Mouse (Mus musculus): ENCODE measurements around the gene Alkbh7. TPM values are rescaled to one million over a fixed set of nuclear protein-coding genes. Genes with fewer than 3 reads are reported as not detected.

Gene Alkbh7
- polyA plus RNA-seq, 1 experiment from 2014 or later, result 41.3 TPM

- H3K4me3 ChIP-seq (ENCODE audit: low read length), result no peak overlapping the region
- no peaks in the 10 kb centered on the region for H3K9me3 ChIP-seq (ENCODE audit: control insufficient read depth, low read length)
- no peaks in the 10 kb centered on the region; the same call in 1 of the 2 replicates for H3K27me3 ChIP-seq (ENCODE audit: control insufficient read depth, insufficient read depth, low read depth, low read length)
- H3K27ac ChIP-seq (ENCODE audit: low read length), result no peak overlapping the region
- no peaks in the 10 kb centered on the region for H3K4me1 ChIP-seq (replicated peaks; ENCODE audit: control insufficient read depth, insufficient read depth, low read length)
- no peak for ATAC-seq (ENCODE audit: low read depth)
- H3K4me2 ChIP-seq (ENCODE audit: low read depth, low read length), result no peak overlapping the region
- H3K9ac ChIP-seq (ENCODE audit: low read length), result no peak overlapping the region
- 45% methylated on average over 3 of the region's 3 CpGs for WGBS
- no peaks in the 10 kb centered on the region for H3K36me3 ChIP-seq (ENCODE audit: control insufficient read depth, insufficient read depth, low read length)
Observed at GRCm38 (mm10) chr17:56969321-56969720, 27.8 kb upstream of the Alkbh7 start.

- Histone ChIP-seq H3K4me3 (ENCODE audit: low read length) (no peak overlapping the region), H3K4me2 (ENCODE audit: low read depth, low read length) (no peak overlapping the region), H3K27ac (ENCODE audit: low read length) (no peak overlapping the region), H3K9ac (ENCODE audit: low read length) (no peak overlapping the region), H3K9me3 (ENCODE audit: control insufficient read depth, low read length) (no peaks in the 10 kb centered on the region), H3K27me3 (ENCODE audit: control insufficient read depth, insufficient read depth, low read depth, low read length) (no peaks in the 10 kb centered on the region; the same call in 1 of the 2 replicates), H3K4me1 (replicated peaks; ENCODE audit: control insufficient read depth, insufficient read depth, low read length) (no peaks in the 10 kb centered on the region), H3K36me3 (ENCODE audit: control insufficient read depth, insufficient read depth, low read length) (no peaks in the 10 kb centered on the region)
- WGBS, result 57% methylated on average over 5 of the region's 5 CpGs
- no peak for ATAC-seq (ENCODE audit: low read depth)
Observed at GRCm38 (mm10) chr17:56970081-56970480, 27.1 kb upstream of the Alkbh7 start.

GRCm38 (mm10) chr17:56973956-56974707 lies 23.0 kb upstream of the Alkbh7 start:
- Histone ChIP-seq H3K4me1 (replicated peaks; ENCODE audit: control insufficient read depth, insufficient read depth, low read length) (no peaks in the 10 kb centered on the region), H3K4me2 (ENCODE audit: low read depth, low read length) (no peak overlapping the region), H3K9ac (ENCODE audit: low read length) (no peak overlapping the region), H3K27ac (ENCODE audit: low read length) (no peak overlapping the region), H3K36me3 (ENCODE audit: control insufficient read depth, insufficient read depth, low read length) (no peaks in the 10 kb centered on the region), H3K27me3 (ENCODE audit: control insufficient read depth, insufficient read depth, low read depth, low read length) (no peaks in the 10 kb centered on the region; the same call in 1 of the 2 replicates), H3K4me3 (ENCODE audit: low read length) (no peak overlapping the region), H3K9me3 (ENCODE audit: control insufficient read depth, low read length) (no peaks in the 10 kb centered on the region)
- ATAC-seq (ENCODE audit: low read depth), result no peak
- WGBS, result 58% methylated on average over 13 of the region's 14 CpGs

GRCm38 (mm10) chr17:56974708-56975240 lies 22.4 kb upstream of the Alkbh7 start:
- H3K27me3 ChIP-seq (ENCODE audit: control insufficient read depth, insufficient read depth, low read depth, low read length), result no peaks in the 10 kb centered on the region; the same call in 1 of the 2 replicates
- no peak overlapping the region for H3K4me3 ChIP-seq (ENCODE audit: low read length)
- H3K27ac ChIP-seq (ENCODE audit: low read length), result no peak overlapping the region
- no peaks in the 10 kb centered on the region for H3K4me1 ChIP-seq (replicated peaks; ENCODE audit: control insufficient read depth, insufficient read depth, low read length)
- H3K4me2 ChIP-seq (ENCODE audit: low read depth, low read length), result no peak overlapping the region
- no peaks in the 10 kb centered on the region for H3K9me3 ChIP-seq (ENCODE audit: control insufficient read depth, low read length)
- 65% methylated on average over 5 of the region's 5 CpGs for WGBS
- no peaks in the 10 kb centered on the region for H3K36me3 ChIP-seq (ENCODE audit: control insufficient read depth, insufficient read depth, low read length)
- no peak for ATAC-seq (ENCODE audit: low read depth)
- H3K9ac ChIP-seq (ENCODE audit: low read length), result no peak overlapping the region

GRCm38 (mm10) chr17:56975391-56975790 lies 21.7 kb upstream of the Alkbh7 start:
- no peak for ATAC-seq (ENCODE audit: low read depth)
- 68% methylated on average over 3 of the region's 3 CpGs for WGBS
- H3K9me3 ChIP-seq (ENCODE audit: control insufficient read depth, low read length), result no peaks in the 10 kb centered on the region
- no peak overlapping the region for H3K4me2 ChIP-seq (ENCODE audit: low read depth, low read length)
- H3K4me1 ChIP-seq (replicated peaks; ENCODE audit: control insufficient read depth, insufficient read depth, low read length), result no peaks in the 10 kb centered on the region
- H3K27me3 ChIP-seq (ENCODE audit: control insufficient read depth, insufficient read depth, low read depth, low read length), result no peaks in the 10 kb centered on the region
- H3K4me3 ChIP-seq (ENCODE audit: low read length), result no peak overlapping the region
- H3K27ac ChIP-seq (ENCODE audit: low read length), result no peak overlapping the region
- H3K9ac ChIP-seq (ENCODE audit: low read length), result no peak overlapping the region
- H3K36me3 ChIP-seq (ENCODE audit: control insufficient read depth, insufficient read depth, low read length), result no peaks in the 10 kb centered on the region

GRCm38 (mm10) chr17:56976531-56977390 lies 20.4 kb upstream of the Alkbh7 start:
- H3K9ac ChIP-seq (ENCODE audit: low read length), result no peak overlapping the region
- 58% methylated on average over 8 of the region's 8 CpGs for WGBS
- ATAC-seq (ENCODE audit: low read depth), result no peak
- no peaks in the 10 kb centered on the region for H3K36me3 ChIP-seq (ENCODE audit: control insufficient read depth, insufficient read depth, low read length)
- no peaks in the 10 kb centered on the region for H3K27me3 ChIP-seq (ENCODE audit: control insufficient read depth, insufficient read depth, low read depth, low read length)
- no peak overlapping the region for H3K4me2 ChIP-seq (ENCODE audit: low read depth, low read length)
- no peaks in the 10 kb centered on the region for H3K9me3 ChIP-seq (ENCODE audit: control insufficient read depth, low read length)
- no peak overlapping the region for H3K27ac ChIP-seq (ENCODE audit: low read length)
- H3K4me3 ChIP-seq (ENCODE audit: low read length), result no peak overlapping the region
- H3K4me1 ChIP-seq (replicated peaks; ENCODE audit: control insufficient read depth, insufficient read depth, low read length), result no peaks in the 10 kb centered on the region

- WGBS, result 60% methylated on average over 4 of the region's 8 CpGs
- H3K9me3 ChIP-seq (ENCODE audit: control insufficient read depth, low read length), result no peaks in the 10 kb centered on the region
- no peak for ATAC-seq (ENCODE audit: low read depth)
- H3K4me3 ChIP-seq (ENCODE audit: low read length), result no peak overlapping the region
- H3K27ac ChIP-seq (ENCODE audit: low read length), result no peak overlapping the region
- H3K9ac ChIP-seq (ENCODE audit: low read length), result no peak overlapping the region
- no peak overlapping the region for H3K4me2 ChIP-seq (ENCODE audit: low read depth, low read length)
- H3K27me3 ChIP-seq (ENCODE audit: control insufficient read depth, insufficient read depth, low read depth, low read length), result no peaks in the 10 kb centered on the region
- no peaks in the 10 kb centered on the region for H3K4me1 ChIP-seq (replicated peaks; ENCODE audit: control insufficient read depth, insufficient read depth, low read length)
- H3K36me3 ChIP-seq (ENCODE audit: control insufficient read depth, insufficient read depth, low read length), result no peaks in the 10 kb centered on the region
Observed at GRCm38 (mm10) chr17:56979524-56979923, 17.6 kb upstream of the Alkbh7 start.

GRCm38 (mm10) chr17:56981049-56981448 lies 16.1 kb upstream of the Alkbh7 start:
- Histone ChIP-seq H3K4me2 (ENCODE audit: low read depth, low read length) (no peak overlapping the region), H3K36me3 (ENCODE audit: control insufficient read depth, insufficient read depth, low read length) (no peaks in the 10 kb centered on the region), H3K9me3 (ENCODE audit: control insufficient read depth, low read length) (no peaks in the 10 kb centered on the region), H3K27me3 (ENCODE audit: control insufficient read depth, insufficient read depth, low read depth, low read length) (no peaks in the 10 kb centered on the region), H3K4me3 (ENCODE audit: low read length) (no peak overlapping the region), H3K4me1 (replicated peaks; ENCODE audit: control insufficient read depth, insufficient read depth, low read length) (no peaks in the 10 kb centered on the region), H3K27ac (ENCODE audit: low read length) (no peak overlapping the region), H3K9ac (ENCODE audit: low read length) (no peak overlapping the region)
- no peak for ATAC-seq (ENCODE audit: low read depth)
- 68% methylated on average over 7 of the region's 7 CpGs for WGBS

GRCm38 (mm10) chr17:56982013-56982412 lies 15.1 kb upstream of the Alkbh7 start, which contains the start of gene Acer1:
Acer1 (minus strand) TSS chr17:56982126.
- Histone ChIP-seq H3K4me3 (ENCODE audit: low read length) (no peak within 1 kb of the TSS), H3K9me3 (ENCODE audit: control insufficient read depth, low read length) (no peaks in the 10 kb centered on the region), H3K4me1 (replicated peaks; ENCODE audit: control insufficient read depth, insufficient read depth, low read length) (no peaks in the 10 kb centered on the region), H3K9ac (ENCODE audit: low read length) (no peak within 1 kb of the TSS), H3K27me3 (ENCODE audit: control insufficient read depth, insufficient read depth, low read depth, low read length) (no peaks in the 10 kb centered on the region), H3K4me2 (ENCODE audit: low read depth, low read length) (no peak within 1 kb of the TSS), H3K36me3 (ENCODE audit: control insufficient read depth, insufficient read depth, low read length) (no peaks in the 10 kb centered on the region), H3K27ac (ENCODE audit: low read length) (no peak within 1 kb of the TSS)
- no peak for ATAC-seq (ENCODE audit: low read depth)
- WGBS, result 68% methylated on average over 5 of the region's 5 CpGs

Measured in lung, embryonic 16.5 days (tissue).